Mouse (Mus musculus) 3134 (cell line): ENCODE measurements around the gene Zfp729a.
"Not testable (repeated sequence)": the region's sequence is repeated elsewhere in the genome, so short reads cannot be mapped to it uniquely, and the experiment has no call there.

Experiments used
- DNase-seq: peaks from one replicate; pipeline ENCODE4 v3.0.0-alpha.2; 2011; ENCODE audit warnings: low spot score; ENCODE audit not compliant: insufficient read length; ENCODE audit errors: extremely low read depth

Zfp729a gene

DNA sequence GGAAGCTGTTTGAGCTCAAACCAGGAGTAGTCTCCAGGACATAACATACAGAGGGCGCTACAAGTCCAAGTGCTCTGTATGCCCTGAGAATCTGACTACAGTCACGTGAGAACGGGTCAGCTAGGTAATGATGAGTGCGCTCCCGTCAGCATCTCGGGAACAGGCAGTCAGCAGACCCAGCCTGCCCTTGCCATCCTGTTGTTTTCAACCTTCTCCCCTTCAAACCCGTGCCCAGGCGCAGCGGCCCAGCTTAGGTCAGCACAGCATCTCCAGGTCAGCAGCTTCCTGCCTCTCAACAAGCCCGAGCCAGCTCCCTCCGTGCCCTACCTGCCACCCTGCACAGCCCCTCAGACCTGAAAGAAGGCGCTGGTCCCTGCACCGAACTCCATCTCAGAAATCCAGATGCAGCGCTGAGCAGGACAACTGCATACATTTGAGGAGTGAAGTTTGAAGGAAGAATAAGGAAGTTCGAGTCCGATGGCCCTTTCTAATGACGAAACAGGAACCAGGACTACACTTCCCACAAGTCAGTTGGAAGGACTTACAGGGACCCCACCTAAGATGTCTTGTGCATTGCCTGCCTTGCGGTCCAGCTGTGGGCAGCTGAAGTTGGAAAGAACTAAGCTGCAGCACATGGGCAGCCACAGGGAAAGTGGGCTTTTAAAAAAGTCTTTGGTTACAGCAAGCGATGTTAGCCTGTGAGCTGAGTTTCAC is at the start of gene Zfp729a, which contains the start of gene Gm49345:
Gene Zfp729a, minus strand, starts transcription at position 498 of the 714 bp plus-strand sequence.
Gene Gm49345, minus strand, starts transcription at position 476 of the 714 bp plus-strand sequence.
- DNase-seq = peak; percentile 86

DNA sequence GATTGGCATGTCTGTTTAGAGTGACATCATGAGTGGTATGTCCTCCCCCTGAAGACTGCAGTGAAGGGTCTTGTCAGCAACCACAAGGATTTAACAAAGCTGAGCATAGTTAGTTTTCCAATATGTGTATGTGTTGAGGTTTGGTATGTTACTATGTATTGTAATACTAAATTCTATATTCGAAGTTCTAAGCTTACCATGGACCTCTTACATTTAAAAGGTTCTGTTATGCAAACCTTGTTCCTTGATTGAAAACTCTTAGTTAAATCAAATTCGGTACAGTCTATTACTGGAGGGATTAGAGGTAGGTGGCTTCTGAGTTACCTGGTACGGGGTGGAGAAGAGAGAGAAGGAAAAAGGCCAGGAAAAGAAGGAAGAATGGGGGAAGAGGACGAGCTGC is 49.4 kb upstream of the Zfp729a start, which contains the start of gene Zfp738:
Gene Zfp738, minus strand, starts transcription at position 101 of the 400 bp plus-strand sequence.
- no peak for DNase-seq

DNA sequence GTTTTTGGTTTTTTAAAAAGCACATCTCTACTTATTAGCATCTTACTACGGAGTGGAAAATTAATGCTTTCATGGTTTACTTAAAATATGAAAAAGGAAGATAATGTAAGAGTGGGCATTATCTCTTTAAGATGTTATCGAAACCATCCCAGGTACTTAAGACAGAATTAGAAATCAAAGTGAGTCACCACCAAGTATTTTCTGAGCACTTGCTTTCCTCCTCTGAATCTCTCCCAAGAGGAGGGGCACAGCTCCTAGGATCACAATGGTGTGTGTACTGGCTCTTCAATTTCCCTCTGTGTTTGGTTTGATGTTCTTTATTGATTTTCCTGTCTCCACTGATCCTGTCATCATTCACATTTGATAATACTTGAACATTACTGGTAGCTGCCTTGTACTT is 46.2 kb upstream of the Zfp729a start:
- not testable (repeated sequence) for DNase-seq

DNA sequence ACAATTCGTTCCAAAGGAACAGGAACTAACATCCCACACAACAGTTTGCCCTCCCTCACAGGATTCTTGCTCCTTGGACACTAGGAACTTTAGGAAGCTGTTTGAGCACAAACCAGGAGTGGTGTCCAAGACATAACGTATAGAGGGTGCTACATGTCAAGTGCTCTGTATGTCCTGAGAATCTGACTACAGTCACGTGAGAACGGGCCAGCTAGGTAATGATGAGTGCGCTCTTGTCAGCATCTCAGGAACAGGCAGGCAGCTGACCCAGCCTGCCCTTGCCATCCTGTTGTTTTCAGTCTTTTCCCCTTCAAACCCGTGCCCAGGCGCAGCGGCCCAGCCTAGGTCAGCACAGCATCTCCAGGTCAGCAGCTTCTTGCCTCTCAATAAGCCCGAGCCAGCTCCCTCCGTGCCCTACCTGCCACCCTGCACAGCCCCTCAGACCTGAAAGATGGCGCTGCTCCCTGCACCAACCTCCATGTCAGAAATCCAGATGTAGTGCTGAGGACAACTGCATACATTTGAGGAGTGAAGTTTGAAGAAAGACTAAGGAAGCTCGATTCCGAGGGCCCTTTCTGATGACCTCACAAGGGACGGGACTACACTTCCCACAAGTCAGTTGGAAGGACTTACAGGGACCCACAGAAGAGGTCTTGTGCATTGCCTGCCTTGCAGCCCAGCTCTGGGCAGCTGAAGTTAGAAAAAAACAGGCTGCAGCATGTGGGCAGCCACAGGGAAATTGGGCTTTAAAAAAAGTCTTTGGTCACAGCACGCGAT is 45.6 kb upstream of the Zfp729a start:
- DNase-seq = peak; percentile 76

GRCm38 (mm10) chr13:67674902-67675301 is 37.3 kb upstream of the Zfp729a start:
- DNase-seq = no peak

DNA sequence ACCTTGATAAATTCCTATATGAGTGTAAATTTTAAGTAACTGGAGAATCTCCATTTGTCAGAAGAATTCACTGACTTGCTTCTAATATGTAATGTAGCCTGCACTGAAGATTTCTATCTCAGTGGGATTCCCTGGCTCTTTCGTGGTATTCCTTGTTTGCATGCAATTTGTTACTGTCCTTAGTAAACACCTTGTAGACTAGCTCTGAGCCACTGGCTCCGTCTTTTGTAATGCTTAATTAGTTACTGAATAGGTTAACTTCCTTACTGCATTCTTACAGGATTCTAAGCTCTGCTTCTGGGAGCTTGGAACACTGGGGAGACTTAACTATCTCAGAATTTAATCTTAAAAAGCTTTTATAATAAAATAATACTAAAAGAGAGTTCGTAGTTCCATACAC is 14.9 kb upstream of the Zfp729a start:
- DNase-seq = no peak

GRCm38 (mm10) chr13:67610108-67610507 is 27.5 kb downstream of the Zfp729a start:
- peak; percentile 3 for DNase-seq

DNA sequence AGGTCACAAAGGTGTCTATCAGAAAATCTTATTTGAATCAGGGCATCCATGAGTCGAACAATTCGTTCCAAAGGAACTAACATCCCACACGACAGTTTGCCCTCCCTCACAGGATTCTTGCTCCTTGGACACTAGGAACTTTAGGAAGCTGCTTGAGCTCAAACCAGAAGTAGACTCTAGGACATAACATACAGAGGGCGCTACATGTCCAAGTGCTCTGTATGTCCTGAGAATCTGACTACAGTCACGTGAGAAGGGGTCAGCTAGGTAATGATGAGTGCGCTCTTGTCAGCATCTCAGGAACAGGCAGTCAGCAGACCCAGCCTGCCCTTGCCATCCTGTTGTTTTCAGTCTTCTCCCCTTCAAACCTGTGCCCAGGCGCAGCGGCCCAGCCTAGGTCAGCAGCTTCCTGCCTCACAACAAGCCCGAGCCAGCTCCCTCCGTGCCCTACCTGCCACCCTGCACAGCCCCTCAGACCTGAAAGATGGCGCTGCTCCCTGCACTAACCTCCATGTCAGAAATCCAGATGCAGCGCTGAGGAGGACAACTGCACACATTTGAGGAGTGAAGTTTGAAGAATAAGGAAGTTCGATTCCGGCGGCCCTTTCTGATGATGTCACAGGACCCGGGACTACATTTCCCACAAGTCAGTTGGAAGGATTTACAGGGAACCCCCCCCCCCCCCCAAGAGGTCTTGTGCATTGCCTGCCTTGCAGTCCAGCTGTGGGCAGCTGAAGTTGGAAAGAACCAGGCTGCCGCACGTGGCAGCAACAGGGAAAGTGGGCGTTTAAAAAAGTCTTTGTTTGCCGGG is 28.3 kb downstream of the Zfp729a start, which contains the start of gene Zfp729b:
Gene Zfp729b, minus strand, starts transcription at position 642 of the 811 bp plus-strand sequence.
- peak; percentile 58 for DNase-seq

GRCm38 (mm10) chr13:67572591-67573189 is 64.9 kb downstream of the Zfp729a start:
- peak; percentile 35 for DNase-seq
